Mouse (Mus musculus): ENCODE measurements at regions not wholly inside any gene's neighbourhood (a gene's known extent, or its start where the extent isn't known, plus 50 kb on each side); places are given as distances from the start of the nearest gene placed in this dataset.
"Not testable (repeated sequence)": the region's sequence is repeated elsewhere in the genome, so short reads cannot be mapped to it uniquely, and the experiment has no call there.

DNA sequence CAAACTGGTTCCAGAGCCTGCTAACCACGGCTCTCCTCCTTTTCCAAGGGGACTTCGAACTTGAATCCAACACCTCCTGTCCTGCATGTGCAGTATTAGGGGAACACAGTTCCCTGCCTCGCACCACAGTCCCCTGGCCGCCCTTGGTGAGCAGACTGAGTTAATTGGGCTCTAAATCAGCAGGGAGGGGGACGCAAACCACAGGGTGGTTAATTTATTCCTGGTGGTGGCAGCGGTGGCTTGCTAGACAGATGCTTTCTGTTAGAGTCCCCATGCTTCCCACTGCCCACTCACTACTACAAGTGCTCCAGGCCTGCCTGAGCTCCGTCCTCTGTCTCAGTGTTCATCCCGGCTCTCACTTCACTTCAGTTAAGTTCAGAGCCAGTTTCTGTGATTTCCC is 198.0 kb upstream of the Prok2 start:
- intact Hi-C loops (cut with DNase I), result no loop called here
- peak; percentile 6; the same call in 1 of the 2 replicates for TF ChIP-seq CTCF (IDR thresholded peaks at IDR 0.05)

DNA sequence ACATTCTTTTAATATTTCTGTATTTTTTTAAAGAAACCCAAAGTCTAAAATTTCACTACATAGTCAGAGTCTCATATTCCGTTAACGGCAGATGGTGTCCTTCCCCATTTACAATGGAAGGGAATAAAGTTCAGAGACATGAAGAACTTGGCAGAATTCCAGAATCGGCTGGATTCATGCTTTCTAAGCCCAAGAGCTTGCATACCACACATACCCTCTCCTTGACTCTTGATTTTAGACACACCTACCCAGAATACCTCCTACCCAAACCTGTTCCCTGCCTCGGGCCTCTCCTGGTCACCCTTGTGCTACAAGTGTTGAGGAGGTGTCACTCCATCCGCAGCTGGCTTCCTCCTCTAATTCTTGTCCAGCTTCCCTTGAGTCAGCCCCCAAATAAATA is 195.8 kb upstream of the Prok2 start:
- no peak for TF ChIP-seq CTCF (IDR thresholded peaks at IDR 0.05)
- intact Hi-C loops (cut with DNase I), result no loop called here
- Histone ChIP-seq H3K4me3 (no peak overlapping the region), H3K27ac (no peak overlapping the region)
- DNase-seq, result no peak

More for the DNA sequence above, 198.0 kb upstream of the Prok2 start:
- Histone ChIP-seq H3K27ac (no peak overlapping the region), H3K4me3 (no peak overlapping the region)
- DNase-seq, result no peak

DNA sequence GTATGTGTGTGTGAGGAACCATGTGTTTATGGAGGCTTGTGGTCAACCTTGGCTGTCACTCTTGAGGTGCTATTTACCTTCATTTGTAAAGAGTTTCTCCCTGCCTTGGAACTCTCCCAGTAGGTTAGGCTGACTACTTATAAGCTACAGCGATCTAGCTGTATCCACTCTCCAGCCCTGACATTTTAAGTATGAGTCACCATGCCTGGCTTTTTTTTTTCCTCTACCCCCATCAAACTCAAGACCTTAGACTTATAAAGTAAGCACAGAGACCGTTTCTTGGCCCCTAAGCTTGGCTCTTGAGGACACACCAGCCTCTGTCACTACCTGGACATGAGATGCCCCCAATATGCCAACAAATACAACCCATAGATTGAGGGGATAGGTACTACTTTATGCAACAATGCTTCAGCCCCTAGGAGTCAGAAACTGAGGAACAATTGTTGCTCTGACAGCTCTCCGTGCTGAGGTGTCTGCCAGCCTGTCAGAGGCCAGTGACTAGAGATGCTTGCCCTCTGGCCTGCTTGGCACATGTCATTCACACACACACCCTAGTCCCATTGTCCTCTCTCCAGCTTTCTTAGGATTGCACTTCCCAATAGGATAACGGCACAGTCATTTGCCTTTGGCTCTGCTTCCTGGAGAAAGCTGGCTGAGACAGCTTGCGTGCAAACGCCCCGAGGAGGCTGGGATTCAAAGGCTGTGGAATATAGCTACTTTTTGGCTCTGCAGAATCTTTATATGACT is 193.8 kb upstream of the Prok2 start:
- intact Hi-C loops (cut with DNase I), result no loop called here
- TF ChIP-seq CTCF (IDR thresholded peaks at IDR 0.05), result no peak
- DNase-seq, result no peak
- no peak overlapping the region for H3K4me3 ChIP-seq
- no peak overlapping the region for H3K27ac ChIP-seq

DNA sequence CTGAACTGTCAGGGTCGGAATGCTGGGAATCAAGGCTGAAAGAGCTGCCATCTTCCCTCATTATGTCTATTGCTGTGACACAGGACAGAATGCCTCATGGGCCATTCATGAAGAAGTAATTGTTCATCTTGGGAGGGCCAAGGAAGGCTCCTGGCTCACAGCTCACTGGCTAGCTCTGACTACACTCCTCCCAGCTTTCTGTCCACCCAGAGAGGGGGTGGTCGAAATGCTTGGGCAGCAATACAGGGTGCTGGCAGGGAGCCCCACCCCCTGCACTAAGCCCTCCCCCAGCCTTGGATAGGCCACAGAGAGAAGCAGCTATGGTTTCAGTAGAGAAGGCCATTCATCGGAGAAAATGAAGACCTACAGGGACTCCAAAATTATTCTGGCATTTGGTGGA is 192.2 kb upstream of the Prok2 start:
- H3K4me3 ChIP-seq, result no peak overlapping the region
- no peak for TF ChIP-seq CTCF (IDR thresholded peaks at IDR 0.05)

DNA sequence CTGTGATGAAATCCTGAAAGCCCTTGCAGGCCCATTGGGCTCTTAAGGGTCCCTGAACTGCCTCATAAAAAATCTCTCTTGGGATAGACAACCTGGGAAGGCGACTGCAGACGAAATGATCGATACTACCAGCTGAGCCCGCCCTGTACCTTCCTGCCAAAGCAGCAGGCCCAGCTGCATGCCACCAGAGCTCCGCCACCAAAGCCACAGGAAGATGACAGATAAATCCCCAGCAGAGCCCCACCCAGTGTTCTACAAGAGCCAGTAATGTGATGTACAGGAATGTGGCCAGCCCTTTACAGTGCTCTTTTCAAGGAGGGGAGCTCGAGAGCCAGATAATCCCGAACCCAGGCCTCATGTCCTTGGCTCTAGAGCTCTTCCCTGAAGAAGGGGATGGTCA is 183.7 kb upstream of the Prok2 start:
- DNase-seq, result no peak
- Histone ChIP-seq H3K27ac (no peak overlapping the region), H3K4me3 (no peak overlapping the region)
- no peak for TF ChIP-seq CTCF (IDR thresholded peaks at IDR 0.05)
- intact Hi-C loops (cut with DNase I), result loop anchor here (10.0 kb wide), 2 partner anchors 235 to 735 kb away; no protein-coding TSS in a partner anchor

More for the DNA sequence above, 192.2 kb upstream of the Prok2 start:
- H3K27ac ChIP-seq, result no peak overlapping the region
- intact Hi-C loops (cut with DNase I), result no loop called here
- DNase-seq, result no peak

DNA sequence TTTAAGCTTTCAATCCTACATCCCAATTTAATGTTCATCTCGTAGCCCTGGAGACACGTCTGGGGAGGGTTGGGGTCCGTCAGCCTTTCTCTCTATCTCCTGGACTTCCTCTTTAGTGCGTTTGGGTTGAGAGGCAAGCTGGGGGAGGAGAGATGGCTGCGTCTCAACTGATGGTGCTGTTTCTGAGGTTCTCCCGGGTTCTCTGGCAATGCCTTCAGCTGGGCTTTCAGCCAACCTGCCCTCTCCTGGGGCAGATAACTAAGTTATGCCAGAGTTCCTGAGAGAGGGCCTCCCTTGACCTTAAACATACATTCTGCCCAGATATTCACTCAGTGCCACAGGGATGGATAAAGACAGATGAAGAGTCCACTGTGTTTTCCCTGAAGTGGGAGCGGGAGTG is 183.3 kb upstream of the Prok2 start:
- no peak overlapping the region for H3K27ac ChIP-seq
- no peak overlapping the region for H3K4me3 ChIP-seq
- TF ChIP-seq CTCF (IDR thresholded peaks at IDR 0.05), result no peak
- peak; percentile 27 for DNase-seq
- intact Hi-C loops (cut with DNase I), result loop anchor here (10.0 kb wide), 2 partner anchors 235 to 735 kb away; no protein-coding TSS in a partner anchor

DNA sequence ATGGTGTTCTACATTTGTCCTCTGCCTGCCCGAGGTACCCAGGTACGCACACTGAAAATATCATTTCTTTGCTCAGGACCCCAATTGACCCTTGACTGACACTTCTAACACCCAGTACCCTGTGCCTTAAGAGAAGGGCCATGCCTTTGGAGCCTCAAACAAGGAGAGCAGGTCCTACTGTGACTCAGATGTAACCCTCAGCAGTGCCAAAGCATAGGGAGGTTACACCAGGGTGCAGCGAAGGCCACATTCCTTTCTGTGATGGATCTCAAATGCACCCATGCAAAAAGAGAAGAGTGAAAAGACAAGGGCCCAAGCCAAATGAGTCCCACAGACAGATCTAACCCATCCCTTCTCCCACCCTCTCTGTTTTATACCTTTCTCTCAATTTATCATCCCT is 181.9 kb upstream of the Prok2 start:
- no peak overlapping the region for H3K27ac ChIP-seq
- no peak for TF ChIP-seq CTCF (IDR thresholded peaks at IDR 0.05)
- intact Hi-C loops (cut with DNase I), result loop anchor here (10.0 kb wide), 2 partner anchors 237 to 737 kb away; no protein-coding TSS in a partner anchor
- H3K4me3 ChIP-seq, result no peak overlapping the region
- DNase-seq, result no peak

DNA sequence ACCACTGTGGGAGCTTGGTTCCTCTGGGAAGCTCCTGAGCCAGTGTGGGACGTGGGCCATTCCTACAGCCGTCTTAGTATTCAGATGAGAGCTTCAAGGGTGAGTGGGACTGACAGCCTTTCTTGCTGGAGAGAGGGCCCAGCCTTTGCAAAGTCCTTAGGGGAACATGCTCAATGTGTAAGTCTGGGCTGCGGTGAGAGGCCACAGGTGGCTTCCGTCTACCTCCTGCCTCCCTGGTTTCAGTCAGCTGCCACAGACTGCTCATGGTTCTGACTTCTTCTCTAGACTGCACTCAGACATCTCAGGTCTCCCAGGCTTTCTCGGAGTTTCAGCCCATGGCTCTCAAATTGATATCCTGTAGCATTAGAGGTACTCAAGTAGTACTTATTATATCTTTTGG is 179.0 kb upstream of the Prok2 start:
- no peak for TF ChIP-seq CTCF (IDR thresholded peaks at IDR 0.05)
- DNase-seq, result no peak
- Histone ChIP-seq H3K4me3 (no peak overlapping the region), H3K27ac (no peak overlapping the region)
- intact Hi-C loops (cut with DNase I), result loop anchor here (2.0 to 10.0 kb wide), 3 partner anchors 240 to 740 kb away; partner anchors contain the start of gene Rybp

DNA sequence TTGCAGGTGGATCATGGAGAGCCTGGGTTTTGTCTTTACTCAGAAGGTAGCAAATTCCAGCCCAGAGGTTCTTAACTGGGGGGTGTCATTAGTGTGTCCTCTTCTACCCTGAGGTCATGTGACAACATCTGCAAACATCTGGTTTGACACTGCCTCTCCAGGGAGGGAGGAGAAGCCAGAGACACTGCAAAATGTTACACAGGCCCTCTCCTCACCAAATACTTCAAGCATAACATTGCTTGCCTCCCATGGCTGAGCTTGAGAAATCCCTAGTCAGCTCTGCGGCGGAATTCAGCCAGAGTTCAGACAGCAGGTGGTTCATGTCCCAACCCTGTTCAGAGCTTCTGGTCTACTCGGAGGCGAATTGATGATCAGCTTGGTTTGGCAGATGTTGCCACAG is 178.4 kb upstream of the Prok2 start:
- TF ChIP-seq CTCF (IDR thresholded peaks at IDR 0.05), result no peak
- Histone ChIP-seq H3K27ac (no peak overlapping the region), H3K4me3 (no peak overlapping the region)
- intact Hi-C loops (cut with DNase I), result loop anchor here (2.0 to 10.0 kb wide), 5 partner anchors 153 to 740 kb away; partner anchors contain the start of gene Rybp
- DNase-seq, result no peak

DNA sequence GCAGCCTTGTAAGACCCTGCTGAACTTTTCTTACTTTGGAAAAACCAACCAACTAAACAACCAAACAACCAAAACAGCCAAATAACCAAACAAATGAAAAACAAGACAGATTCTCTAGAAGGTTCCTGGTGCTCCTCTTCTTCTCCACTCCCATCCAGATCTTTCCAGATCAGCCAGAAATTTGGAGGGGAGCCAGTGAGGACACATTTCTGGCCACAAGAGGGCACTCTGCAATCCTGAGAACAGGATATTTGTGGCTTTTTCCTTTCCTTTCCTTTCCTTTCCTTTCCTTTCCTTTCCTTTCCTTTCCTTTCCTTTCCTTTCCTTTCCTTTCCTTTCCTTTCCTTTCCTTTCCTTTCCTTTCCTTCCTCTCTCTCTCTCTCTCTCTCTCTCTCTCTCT is 177.9 kb upstream of the Prok2 start:
- intact Hi-C loops (cut with DNase I), result loop anchor here (2.0 to 10.0 kb wide), 5 partner anchors 153 to 741 kb away; partner anchors contain the start of gene Rybp
- DNase-seq, result peak; percentile 75
- TF ChIP-seq CTCF (IDR thresholded peaks at IDR 0.05), result peak; percentile 74
- not testable (repeated sequence) for H3K27ac ChIP-seq, H3K4me3 ChIP-seq

DNA sequence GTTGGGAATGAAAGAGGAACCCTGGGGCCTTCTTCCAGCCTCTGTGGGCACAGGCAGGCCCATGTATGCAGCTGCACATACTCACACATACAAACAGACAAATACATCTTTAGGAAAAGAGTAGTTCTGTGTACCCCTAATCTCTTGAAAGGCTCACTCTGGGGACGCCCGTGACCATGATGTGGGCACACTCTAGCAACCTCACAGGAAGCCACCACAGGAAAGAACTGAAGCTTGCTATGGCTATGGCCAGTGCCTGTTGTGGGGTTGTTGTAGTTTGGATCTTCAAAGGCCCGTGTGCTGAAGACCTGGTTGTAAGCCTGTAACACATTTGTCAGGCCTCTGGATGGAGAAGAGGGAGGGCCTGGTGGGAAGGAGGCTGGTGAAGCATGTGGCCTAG is 175.4 kb upstream of the Prok2 start:
- no peak for TF ChIP-seq CTCF (IDR thresholded peaks at IDR 0.05)
- H3K4me3 ChIP-seq, result no peak overlapping the region
- H3K27ac ChIP-seq, result no peak overlapping the region
- DNase-seq, result no peak
- intact Hi-C loops (cut with DNase I), result loop anchor here (5.0 to 10.0 kb wide), 4 partner anchors 156 to 743 kb away; no protein-coding TSS in a partner anchor

DNA sequence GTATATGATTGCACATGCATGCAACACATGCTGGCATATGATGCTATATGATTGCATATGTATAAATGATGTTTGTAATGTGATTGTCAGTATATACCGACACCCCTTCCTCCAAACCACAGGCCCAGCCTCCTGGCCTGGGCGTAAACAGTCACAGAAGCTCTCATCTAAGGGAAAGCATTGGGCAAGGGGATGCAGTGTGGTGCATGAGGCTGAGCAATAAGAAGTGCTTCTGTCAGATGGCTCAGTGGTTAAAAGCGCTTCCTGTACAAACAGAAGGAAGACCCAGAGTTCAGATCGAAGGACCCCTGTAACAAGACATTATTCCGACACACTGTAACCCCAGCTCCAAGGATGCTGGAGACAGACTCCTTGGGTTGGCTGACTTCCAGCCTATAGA is 175.0 kb upstream of the Prok2 start:
- Histone ChIP-seq H3K27ac (no peak overlapping the region), H3K4me3 (no peak overlapping the region)
- intact Hi-C loops (cut with DNase I), result loop anchor here (5.0 to 10.0 kb wide), 4 partner anchors 156 to 744 kb away; no protein-coding TSS in a partner anchor
- no peak for DNase-seq
- no peak for TF ChIP-seq CTCF (IDR thresholded peaks at IDR 0.05)

DNA sequence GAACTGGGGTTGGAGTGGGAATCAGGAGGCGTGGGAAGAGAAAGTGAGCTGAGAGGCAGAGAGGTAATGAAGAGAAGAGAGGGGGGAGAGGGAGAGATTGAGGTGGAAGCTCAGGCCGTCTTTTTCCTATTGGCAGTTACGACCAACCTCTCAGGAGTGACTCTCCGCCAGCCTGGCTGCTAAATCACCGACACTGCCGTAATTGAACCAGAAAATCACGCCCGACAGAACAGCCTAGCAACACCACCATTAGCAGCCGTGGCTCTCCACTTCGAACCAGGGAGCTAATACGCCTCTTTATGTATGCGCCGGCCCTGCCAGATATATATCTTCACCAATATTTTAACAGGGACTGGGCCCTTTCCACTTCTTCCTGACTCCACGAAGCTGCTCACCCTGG is 173.5 kb upstream of the Prok2 start:
- Histone ChIP-seq H3K27ac (no peak overlapping the region), H3K4me3 (no peak overlapping the region)
- intact Hi-C loops (cut with DNase I), result loop anchor here (5.0 to 10.0 kb wide), 4 partner anchors 158 to 745 kb away; no protein-coding TSS in a partner anchor
- TF ChIP-seq CTCF (IDR thresholded peaks at IDR 0.05), result no peak
- no peak for DNase-seq

Data from gastrocnemius, adult 2 months (tissue).